Comparison of ENCODE assay signal across 17 mouse cellular contexts in genomic region chr10:111083861-111084260, GRCm38 (mm10).
"Had no signal": no experiment of that assay in that cellular context is flagged by ENCODE, and none has a peak within 500 bp of the region (broad histone marks: within the 10 kb centered on the region; RNA-seq: fewer than 3 reads in every experiment).

No protein-coding gene starts in this region.

- H3K4me3 ChIP-seq: kidney, embryonic 15.5 days; left cerebral cortex, adult 2 months; liver, embryonic 13.5 days; megakaryocyte, embryonic 14.5 days; neural tube, embryonic 12.5 days had no signal

- H3K4me1 ChIP-seq: kidney, embryonic 15.5 days; liver, embryonic 13.5 days; neural tube, embryonic 12.5 days had no signal

- H3K9ac ChIP-seq: kidney, embryonic 15.5 days; liver, embryonic 13.5 days; neural tube, embryonic 12.5 days had no signal

- H3K4me2 ChIP-seq: kidney, embryonic 15.5 days; liver, embryonic 13.5 days; midbrain, embryonic 11.5 days; neural tube, embryonic 12.5 days had no signal

- H3K27ac ChIP-seq: kidney, embryonic 15.5 days; left cerebral cortex, adult 2 months; liver, embryonic 13.5 days; neural tube, embryonic 12.5 days; stomach, postnatal 0 days had no signal

- H3K9me3 ChIP-seq: kidney, embryonic 15.5 days; liver, embryonic 13.5 days; neural tube, embryonic 12.5 days had no signal

- H3K36me3 ChIP-seq: kidney, embryonic 15.5 days; liver, embryonic 13.5 days; neural tube, embryonic 12.5 days had no signal

- H3K27me3 ChIP-seq: kidney, embryonic 15.5 days; liver, embryonic 13.5 days; megakaryocyte, embryonic 14.5 days; neural tube, embryonic 12.5 days had no signal

- ATAC-seq: midbrain, embryonic 16.5 days had no signal

- DNase-seq: kidney, adult 11 months; layer of hippocampus, postnatal 36 days; liver, embryonic 13.5 days; lung, adult 2 months; right cerebral cortex, adult 18-20 months; right cerebral cortex, postnatal 14 days; right cerebral cortex, postnatal 4 days; thymus, adult 2 months; thymus, postnatal 14 days; thymus, postnatal 4 days had no signal
